Mouse (Mus musculus) lung, embryonic 16.5 days (tissue): ENCODE data around the gene Rprd1b. TPM values are rescaled to one million over a fixed set of nuclear protein-coding genes. Genes with fewer than 3 reads are reported as not detected.

ENCODE experiments used
- ATAC-seq: fragments of 200-750 bp; cut with Nextera tagmentation; 2 replicates; pipeline ENCODE4 v1.8.0; 2017; ENCODE audit warnings: low read depth, mild to moderate bottlenecking, moderate library complexity
- H3K27ac ChIP-seq: fragments of 300-500 bp; sonication (generic); 2 replicates; pipeline ENCODE4 v1.5.1; 2014; ENCODE audit warnings: mild to moderate bottlenecking, control low read depth, low read length
- H3K27me3 ChIP-seq: fragments of 300-500 bp; sonication (generic); 2 replicates; pipeline ENCODE4 v1.6.1; 2014; ENCODE audit warnings: low read depth, low read length, mixed read lengths; ENCODE audit not compliant: control insufficient read depth, insufficient read depth
- H3K36me3 ChIP-seq: fragments of 300-500 bp; sonication (generic); 2 replicates; pipeline ENCODE4 v1.6.1; 2014; ENCODE audit warnings: low read length; ENCODE audit not compliant: control insufficient read depth, insufficient read depth
- H3K4me1 ChIP-seq: fragments of 300-500 bp; sonication (generic); replicated peaks from 2 replicates; pipeline ENCODE4 v1.6.1; 2014; ENCODE audit warnings: low read length, mixed read lengths; ENCODE audit not compliant: control insufficient read depth, insufficient read depth
- H3K4me2 ChIP-seq: fragments of 300-500 bp; sonication (generic); 2 replicates; pipeline ENCODE4 v1.6.1; 2014; ENCODE audit warnings: low read depth, low read length, control low read depth
- H3K4me3 ChIP-seq: fragments of 300-500 bp; sonication (generic); 2 replicates; pipeline ENCODE4 v1.5.1; 2014; ENCODE audit warnings: mild to moderate bottlenecking, low read length, control low read depth
- H3K9ac ChIP-seq: fragments of 300-500 bp; sonication (generic); 2 replicates; pipeline ENCODE4 v1.6.1; 2014; ENCODE audit warnings: low read length, control low read depth
- H3K9me3 ChIP-seq: fragments of 300-500 bp; sonication (generic); 2 replicates; pipeline ENCODE4 v1.6.1; 2016; ENCODE audit warnings: low read length; ENCODE audit not compliant: control insufficient read depth
- WGBS: fragments of 180-500 bp; shearing (Covaris S2); extraction: QIAGEN DNeasy Blood & Tissue Kit; methylation state at CpG from one replicate; pipeline ENCODE4 v1.1.7; 2014; 5-methylcytosine and 5-hydroxymethylcytosine counted together
- polyA plus RNA-seq: library from polyadenylated mRNA; unstranded; fragments of >200 nt; fragmentation: Nextera tagmentation; extraction: Ambion mirVana; gene quantifications from 2 replicates; pipeline ENCODE4 v1.2.1, GENCODE M21; 2015

Gene Rprd1b
- polyA plus RNA-seq, 1 experiment from 2014 or later = 43.4 TPM

DNA sequence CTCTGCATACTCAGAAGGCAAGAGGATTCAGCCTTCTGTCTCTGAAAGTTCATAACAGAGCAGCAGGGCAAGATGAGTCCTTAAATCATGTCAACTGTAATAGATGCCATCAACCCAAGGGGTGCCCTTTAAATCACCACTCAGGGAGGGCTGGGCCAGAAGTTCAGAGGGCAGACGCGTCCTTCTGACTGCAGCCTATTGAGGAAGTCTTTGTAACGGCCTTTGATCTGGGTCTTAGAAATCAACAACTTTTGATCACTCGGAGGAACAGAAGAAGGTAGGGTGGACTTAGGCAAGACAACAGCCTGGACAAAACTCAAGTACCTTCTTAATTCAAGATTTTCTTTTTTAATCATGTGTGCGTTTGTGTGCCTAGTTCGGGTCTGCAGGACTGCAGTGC lies 76.7 kb downstream of the Rprd1b start:
- 82% methylated on average over 6 of the region's 6 CpGs for WGBS

DNA sequence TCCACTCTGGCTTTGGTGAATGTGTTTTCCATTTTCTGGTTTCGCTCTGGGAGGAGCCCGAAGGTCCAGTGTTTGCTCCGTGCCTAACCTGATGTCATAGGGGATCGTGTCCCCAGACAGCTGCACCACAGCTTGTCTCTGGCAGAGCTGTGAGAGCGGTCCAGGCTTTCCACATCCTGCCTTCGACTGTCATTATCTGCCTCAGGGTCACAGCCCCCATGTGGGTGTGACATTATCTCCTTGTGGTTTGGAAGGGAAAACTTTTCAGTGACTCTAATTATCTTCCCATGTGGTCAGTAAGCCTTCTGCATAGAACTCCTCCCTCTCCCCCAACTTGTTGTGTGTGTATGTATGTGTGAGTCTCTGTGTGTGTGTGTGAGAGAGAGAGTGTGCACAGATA lies 77.3 kb downstream of the Rprd1b start:
- H3K27ac ChIP-seq = no peak overlapping the region
- H3K4me2 ChIP-seq = no peak overlapping the region
- peaks cover 18% of the 10 kb centered on the region for H3K4me1 ChIP-seq
- H3K9me3 ChIP-seq = no peaks in the 10 kb centered on the region
- no peak for ATAC-seq
- no peaks in the 10 kb centered on the region for H3K27me3 ChIP-seq
- H3K4me3 ChIP-seq = no peak overlapping the region
- 77% methylated on average over 6 of the region's 6 CpGs for WGBS
- H3K36me3 ChIP-seq = no peaks in the 10 kb centered on the region
- H3K9ac ChIP-seq = no peak overlapping the region

More for the DNA sequence above, 76.7 kb downstream of the Rprd1b start:
- H3K9me3 ChIP-seq = no peaks in the 10 kb centered on the region
- H3K4me2 ChIP-seq = no peak overlapping the region
- no peaks in the 10 kb centered on the region for H3K27me3 ChIP-seq
- no peaks in the 10 kb centered on the region for H3K36me3 ChIP-seq
- H3K4me1 ChIP-seq = peaks cover 18% of the 10 kb centered on the region
- no peak for ATAC-seq
- no peak overlapping the region for H3K4me3 ChIP-seq
- H3K27ac ChIP-seq = no peak overlapping the region
- H3K9ac ChIP-seq = no peak overlapping the region

DNA sequence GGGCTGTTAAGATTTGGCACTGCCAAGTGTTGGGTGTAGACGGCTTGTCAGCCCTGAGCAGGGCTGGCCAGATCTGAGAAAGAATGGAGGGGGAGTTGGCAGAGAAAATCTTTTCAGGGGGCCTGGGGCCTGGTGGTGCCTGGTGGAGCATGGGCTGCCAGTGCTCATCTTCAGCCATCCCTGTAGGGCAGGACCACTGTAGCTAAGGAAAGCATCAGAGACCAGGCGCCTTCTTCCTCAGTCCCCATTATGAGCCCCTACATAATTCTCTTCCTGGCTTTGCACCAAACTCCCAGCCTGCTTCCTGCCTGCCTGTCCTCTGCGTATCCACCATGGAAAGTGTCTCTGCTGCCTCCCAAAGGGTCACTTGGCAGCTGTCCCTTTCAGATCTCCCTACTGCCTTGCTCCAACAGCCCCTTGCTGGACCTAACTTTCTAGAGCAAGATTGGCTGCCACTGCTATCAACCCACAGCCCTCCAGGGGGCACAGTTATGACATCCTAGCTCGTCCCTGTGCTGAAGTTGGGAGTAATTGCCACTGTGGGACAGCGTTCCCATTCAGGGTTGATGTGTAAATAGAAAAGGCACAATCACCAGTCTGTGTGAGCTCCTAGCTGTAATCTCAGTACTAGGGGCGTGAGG lies 78.8 kb downstream of the Rprd1b start:
- Histone ChIP-seq H3K9me3 (no peaks in the 10 kb centered on the region), H3K9ac (no peak overlapping the region), H3K4me2 (no peak overlapping the region), H3K27me3 (no peaks in the 10 kb centered on the region), H3K4me1 (peaks cover 18% of the 10 kb centered on the region), H3K27ac (peak overlapping the region; percentile 76), H3K4me3 (no peak overlapping the region), H3K36me3 (no peaks in the 10 kb centered on the region)
- peak; percentile 86 for ATAC-seq
- 26% methylated on average over 6 of the region's 6 CpGs for WGBS

DNA sequence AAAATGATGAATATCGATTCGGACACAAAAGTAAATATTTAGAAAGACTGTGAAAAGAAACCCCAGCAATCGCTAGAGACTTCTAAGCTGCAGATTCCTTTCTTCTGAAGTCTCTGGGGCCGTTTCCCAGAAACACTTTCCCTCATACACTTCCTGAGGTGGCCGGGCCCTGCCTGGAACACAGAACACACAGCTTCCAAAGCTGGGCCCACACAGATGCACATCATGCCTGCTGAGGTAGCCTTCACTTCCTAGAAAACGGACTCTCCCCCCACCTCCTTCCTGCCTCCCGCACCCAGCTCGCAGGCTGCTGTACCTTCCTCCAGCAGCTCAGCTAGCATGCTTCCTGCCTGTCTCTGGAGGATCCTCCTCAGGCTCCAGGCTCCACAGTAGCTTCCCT lies 81.2 kb downstream of the Rprd1b start:
- peak; percentile 10; the same call in 1 of the 2 replicates for ATAC-seq
- 3% methylated on average over 8 of the region's 8 CpGs for WGBS

DNA sequence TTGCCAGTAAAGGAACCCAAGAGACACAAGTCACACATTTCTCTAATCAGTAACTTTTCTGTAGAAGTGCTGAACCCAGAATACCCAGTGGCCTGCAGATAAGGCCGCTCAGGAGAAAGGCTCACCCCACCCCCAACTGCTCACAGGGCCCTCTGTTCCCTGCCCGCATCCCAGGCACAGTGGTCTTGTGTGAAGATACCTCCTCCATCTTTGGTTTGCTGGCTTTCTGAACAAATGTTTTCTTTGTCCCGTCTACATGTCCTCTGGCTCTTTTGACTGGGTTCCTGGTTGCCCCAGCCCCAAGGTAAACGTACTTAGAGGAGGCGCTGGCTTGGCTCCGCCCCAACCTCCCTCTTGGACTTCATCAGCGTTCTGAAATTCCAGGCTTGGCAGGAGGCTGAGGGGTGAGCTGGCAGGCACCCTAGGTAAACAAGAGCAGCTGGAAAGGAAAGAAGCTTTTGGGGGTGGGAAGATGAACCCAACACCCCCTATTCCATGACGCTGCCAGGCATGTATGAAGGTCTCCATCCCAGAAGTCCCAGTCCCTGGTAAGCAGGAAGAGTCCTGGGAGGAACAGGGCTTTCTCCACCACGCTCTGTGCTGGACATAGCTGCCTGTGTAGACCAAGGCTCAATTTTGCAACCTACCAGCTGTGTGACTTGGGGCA lies 85.4 kb downstream of the Rprd1b start:
- H3K9me3 ChIP-seq = no peaks in the 10 kb centered on the region
- H3K4me2 ChIP-seq = peak overlapping the region; percentile 16
- H3K36me3 ChIP-seq = peaks cover 7% of the 10 kb centered on the region
- no peaks in the 10 kb centered on the region for H3K27me3 ChIP-seq
- H3K4me3 ChIP-seq = no peak overlapping the region; the same call in 1 of the 2 replicates
- peaks cover 37% of the 10 kb centered on the region for H3K4me1 ChIP-seq
- H3K9ac ChIP-seq = peak overlapping the region; percentile 38
- peak; percentile 80 for ATAC-seq
- peak overlapping the region; percentile 88 for H3K27ac ChIP-seq
- 17% methylated on average over 9 of the region's 9 CpGs for WGBS

More for the DNA sequence above, 81.2 kb downstream of the Rprd1b start:
- no peaks in the 10 kb centered on the region for H3K27me3 ChIP-seq
- no peak overlapping the region for H3K4me3 ChIP-seq
- no peaks in the 10 kb centered on the region for H3K9me3 ChIP-seq
- peak overlapping the region; percentile 87 for H3K27ac ChIP-seq
- peaks cover 32% of the 10 kb centered on the region for H3K4me1 ChIP-seq
- no peaks in the 10 kb centered on the region for H3K36me3 ChIP-seq
- H3K9ac ChIP-seq = peak overlapping the region; percentile 39
- no peak overlapping the region for H3K4me2 ChIP-seq

DNA sequence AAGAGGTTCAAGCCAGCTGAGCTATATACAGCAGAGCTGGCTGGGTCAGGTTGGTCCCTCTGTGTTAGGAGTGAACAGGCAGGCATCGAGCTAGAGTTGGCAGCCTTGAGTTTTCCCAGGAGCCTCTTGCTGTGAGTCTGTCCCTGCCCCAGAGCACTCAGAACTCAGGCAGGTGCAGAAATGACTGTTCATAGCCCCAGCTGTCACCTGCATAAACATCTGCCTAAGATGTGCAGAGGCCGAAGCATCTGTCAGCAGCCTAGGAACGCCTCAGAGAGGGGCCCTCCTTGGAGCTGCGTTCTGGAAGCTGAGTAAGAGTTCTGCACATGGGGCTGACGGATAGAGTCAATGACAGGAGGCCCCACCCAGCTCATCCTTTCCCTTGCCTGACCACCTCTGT lies 86.6 kb downstream of the Rprd1b start:
- H3K36me3 ChIP-seq = peaks cover 14% of the 10 kb centered on the region
- no peaks in the 10 kb centered on the region for H3K9me3 ChIP-seq
- H3K4me2 ChIP-seq = no peak overlapping the region
- H3K27ac ChIP-seq = peak overlapping the region; percentile 44
- H3K27me3 ChIP-seq = no peaks in the 10 kb centered on the region
- no peak for ATAC-seq
- H3K9ac ChIP-seq = no peak overlapping the region
- 36% methylated on average over 5 of the region's 5 CpGs for WGBS
- H3K4me3 ChIP-seq = no peak overlapping the region
- peaks cover 28% of the 10 kb centered on the region for H3K4me1 ChIP-seq

DNA sequence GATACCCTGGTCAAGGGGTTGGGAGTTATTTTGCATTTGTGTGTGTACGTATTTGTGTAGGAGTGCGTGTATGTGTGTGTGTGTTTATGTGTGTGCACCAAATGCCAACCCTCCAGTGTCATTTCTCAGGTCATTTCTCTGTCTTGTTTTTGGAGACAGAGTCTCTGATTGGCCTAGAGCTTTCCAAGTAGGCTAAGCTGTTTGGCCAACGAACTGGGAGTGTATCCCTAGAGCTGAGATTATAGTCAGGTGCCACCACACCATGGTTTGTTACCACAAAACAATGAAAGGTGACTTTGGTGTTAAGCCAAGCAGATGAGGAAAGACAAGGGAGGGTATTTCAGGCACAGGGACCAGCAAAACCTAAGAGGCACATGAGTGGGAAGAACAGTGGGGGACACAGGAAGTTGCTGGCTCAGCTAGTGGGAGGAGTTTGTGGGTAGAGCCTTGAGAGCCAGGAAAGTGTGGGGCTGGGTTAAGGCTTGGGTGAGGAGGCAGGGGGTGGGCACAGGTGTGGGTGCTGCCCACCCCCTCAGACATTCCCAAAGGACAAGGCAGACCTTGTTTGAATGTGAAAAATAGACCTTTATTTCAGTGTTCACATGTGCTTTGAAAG lies 87.6 kb downstream of the Rprd1b start:
- no peak for ATAC-seq
- no peaks in the 10 kb centered on the region for H3K9me3 ChIP-seq
- H3K9ac ChIP-seq = no peak overlapping the region
- H3K4me3 ChIP-seq = no peak overlapping the region
- H3K4me1 ChIP-seq = peaks cover 27% of the 10 kb centered on the region
- H3K36me3 ChIP-seq = peaks cover 15% of the 10 kb centered on the region
- WGBS = 80% methylated on average over 3 of the region's 3 CpGs
- peak overlapping the region; percentile 55 for H3K27ac ChIP-seq
- H3K27me3 ChIP-seq = no peaks in the 10 kb centered on the region
- no peak overlapping the region for H3K4me2 ChIP-seq

DNA sequence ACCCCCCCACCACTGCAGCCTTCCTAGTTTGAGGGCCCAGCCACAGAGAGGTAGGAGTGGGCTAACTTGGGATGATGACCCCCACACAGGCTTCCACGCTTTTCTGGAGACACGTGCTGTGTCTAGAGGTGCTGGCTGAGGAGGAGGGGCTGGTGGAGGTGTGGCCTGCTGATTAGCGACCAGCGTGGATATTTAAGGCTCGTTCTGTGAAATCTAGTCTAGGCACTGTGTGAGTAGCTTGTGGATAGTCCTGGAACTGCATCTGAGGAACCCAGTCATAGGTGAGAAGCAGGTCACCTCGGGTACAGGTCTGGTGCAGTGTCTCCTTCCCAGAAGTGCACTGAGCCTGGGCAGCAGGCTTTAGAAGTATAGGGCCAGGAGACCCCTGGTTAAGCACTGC lies 88.4 kb downstream of the Rprd1b start:
- 25% methylated on average over 6 of the region's 6 CpGs for WGBS
- peaks cover 33% of the 10 kb centered on the region for H3K4me1 ChIP-seq
- H3K36me3 ChIP-seq = peaks cover 15% of the 10 kb centered on the region
- H3K4me3 ChIP-seq = no peak overlapping the region
- no peak overlapping the region for H3K4me2 ChIP-seq
- peak overlapping the region; percentile 55 for H3K27ac ChIP-seq
- ATAC-seq = no peak
- H3K9ac ChIP-seq = no peak overlapping the region
- H3K27me3 ChIP-seq = no peaks in the 10 kb centered on the region
- H3K9me3 ChIP-seq = no peaks in the 10 kb centered on the region

DNA sequence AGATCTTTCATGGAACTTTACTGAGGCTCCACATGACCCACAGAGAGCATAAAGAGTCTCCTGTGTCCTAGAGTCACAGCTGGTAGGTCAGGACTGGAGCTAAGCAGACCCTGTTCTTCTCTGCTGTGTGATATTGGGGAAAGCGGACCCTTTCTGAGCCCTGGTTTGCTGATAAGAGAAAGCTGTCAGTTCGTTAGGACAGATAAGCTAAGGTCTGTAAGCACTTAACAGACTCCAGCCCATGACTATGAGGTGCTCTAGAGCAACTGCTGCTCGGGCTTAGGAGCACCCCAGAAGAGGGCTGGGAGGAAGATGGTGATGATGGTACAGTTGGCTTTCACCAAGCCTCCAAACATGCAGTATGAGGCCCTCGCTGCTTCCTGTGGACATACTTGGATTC lies 90.8 kb downstream of the Rprd1b start:
- Histone ChIP-seq H3K4me3 (no peak overlapping the region), H3K36me3 (peaks cover 17% of the 10 kb centered on the region), H3K27me3 (no peaks in the 10 kb centered on the region), H3K9ac (no peak overlapping the region), H3K9me3 (no peaks in the 10 kb centered on the region), H3K4me1 (peaks cover 31% of the 10 kb centered on the region), H3K4me2 (no peak overlapping the region), H3K27ac (no peak overlapping the region)
- WGBS = 67% methylated on average over 4 of the region's 4 CpGs
- ATAC-seq = no peak
